Mouse (Mus musculus) hindbrain, embryonic 15.5 days (tissue): ENCODE measurements at regions not wholly inside any gene's neighbourhood (a gene's known extent, or its start where the extent isn't known, plus 50 kb on each side); places are given as distances from the start of the nearest gene placed in this dataset.

ENCODE experiments used
- ATAC-seq: fragments of 200-750 bp; cut with Nextera tagmentation; 2 replicates; pipeline ENCODE4 v1.8.0; 2017; ENCODE audit warnings: low read depth, moderate number of reproducible peaks, moderate TSS enrichment; ENCODE audit not compliant: low FRiP score
- H3K27ac ChIP-seq: fragments of 300-500 bp; sonication (generic); replicated peaks from 2 replicates; pipeline ENCODE4 v1.5.1; 2015; ENCODE audit warnings: mild to moderate bottlenecking, inconsistent platforms
- H3K27me3 ChIP-seq: fragments of 300-500 bp; sonication (generic); 2 replicates; pipeline ENCODE4 v1.6.1; 2015; ENCODE audit warnings: control low read depth, inconsistent platforms
- H3K36me3 ChIP-seq: fragments of 300-500 bp; sonication (generic); 2 replicates; pipeline ENCODE4 v1.6.1; 2015; ENCODE audit warnings: control low read depth, inconsistent platforms
- H3K4me1 ChIP-seq: fragments of 300-500 bp; sonication (generic); replicated peaks from 2 replicates; pipeline ENCODE4 v1.6.1; 2015; ENCODE audit warnings: control low read depth, inconsistent platforms
- H3K4me2 ChIP-seq: fragments of 300-500 bp; sonication (generic); 2 replicates; pipeline ENCODE4 v1.6.1; 2015; ENCODE audit warnings: moderate library complexity, mild to moderate bottlenecking, inconsistent platforms
- H3K4me3 ChIP-seq: fragments of 300-500 bp; sonication (generic); 2 replicates; pipeline ENCODE4 v1.5.1; 2015; ENCODE audit warnings: mild to moderate bottlenecking, inconsistent platforms
- H3K9ac ChIP-seq: fragments of 300-500 bp; sonication (generic); 2 replicates; pipeline ENCODE4 v1.6.1; 2015; ENCODE audit warnings: inconsistent platforms
- H3K9me3 ChIP-seq: fragments of 300-500 bp; sonication (generic); 2 replicates; pipeline ENCODE4 v1.6.1; 2016; ENCODE audit warnings: control low read depth, inconsistent platforms
- WGBS: fragments of 180-500 bp; shearing (Covaris S2); methylation state at CpG from one replicate; pipeline ENCODE4 v1.1.7; 2015; 5-methylcytosine and 5-hydroxymethylcytosine counted together

GRCm38 (mm10) chr16:93486646-93487550 lies 117.0 kb downstream of the Setd4 start:
- no peaks in the 10 kb centered on the region for H3K9me3 ChIP-seq
- no peaks in the 10 kb centered on the region for H3K27me3 ChIP-seq
- 54% methylated on average over 26 of the region's 26 CpGs for WGBS
- no peak for ATAC-seq
- 0 out of 2 replicates have a peak, but pooled peaks cover 4% of the 10 kb centered on the region for H3K4me1 ChIP-seq
- H3K4me2 ChIP-seq, result peak overlapping the region; percentile 36
- no peak overlapping the region for H3K4me3 ChIP-seq
- no peak overlapping the region for H3K9ac ChIP-seq
- no peaks in the 10 kb centered on the region for H3K36me3 ChIP-seq
- 0 out of 2 replicates have a peak overlapping the region, but pooled peaks have one; percentile 18 for H3K27ac ChIP-seq

- Histone ChIP-seq H3K4me2 (no peak overlapping the region), H3K27me3 (no peaks in the 10 kb centered on the region), H3K27ac (no peak overlapping the region), H3K36me3 (no peaks in the 10 kb centered on the region), H3K4me3 (no peak overlapping the region), H3K9ac (no peak overlapping the region), H3K4me1 (no peaks in the 10 kb centered on the region), H3K9me3 (no peaks in the 10 kb centered on the region)
- ATAC-seq, result no peak
- WGBS, result 84% methylated on average over 6 of the region's 6 CpGs
Observed at GRCm38 (mm10) chr16:93469957-93470356, 133.9 kb downstream of the Setd4 start.

DNA sequence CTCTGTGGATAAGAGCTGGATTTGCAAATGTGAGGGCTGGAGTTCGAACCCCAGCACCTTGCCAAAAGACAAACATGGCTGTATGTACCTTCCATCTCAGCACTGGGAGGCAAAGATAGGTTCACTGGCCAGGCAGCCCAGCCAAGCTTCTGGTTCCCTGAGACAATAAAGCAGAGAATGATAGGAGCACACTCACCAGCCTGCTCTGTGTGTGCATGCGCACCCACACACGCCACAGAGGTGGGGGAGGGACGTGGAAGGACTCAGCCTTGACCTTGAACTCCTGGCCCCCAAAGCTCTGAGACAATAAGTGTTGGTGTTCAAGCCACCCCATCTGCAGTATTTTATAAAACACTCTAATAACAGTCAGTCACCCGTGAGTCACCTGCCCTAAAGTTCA lies 138.1 kb downstream of the Setd4 start:
- Histone ChIP-seq H3K36me3 (no peaks in the 10 kb centered on the region), H3K27me3 (no peaks in the 10 kb centered on the region), H3K4me3 (no peak overlapping the region), H3K27ac (no peak overlapping the region), H3K9ac (no peak overlapping the region), H3K9me3 (no peaks in the 10 kb centered on the region), H3K4me1 (0 out of 2 replicates have a peak, but pooled peaks cover 5% of the 10 kb centered on the region), H3K4me2 (no peak overlapping the region)
- WGBS, result 94% methylated on average over 5 of the region's 5 CpGs
- ATAC-seq, result no peak

GRCm38 (mm10) chr16:93464898-93465297 lies 139.0 kb downstream of the Setd4 start:
- Histone ChIP-seq H3K36me3 (no peaks in the 10 kb centered on the region), H3K9me3 (no peaks in the 10 kb centered on the region), H3K27ac (no peak overlapping the region), H3K27me3 (no peaks in the 10 kb centered on the region), H3K4me2 (no peak overlapping the region), H3K9ac (no peak overlapping the region), H3K4me3 (no peak overlapping the region), H3K4me1 (0 out of 2 replicates have a peak, but pooled peaks cover 5% of the 10 kb centered on the region)
- 69% methylated on average over 2 of the region's 2 CpGs for WGBS
- no peak for ATAC-seq

DNA sequence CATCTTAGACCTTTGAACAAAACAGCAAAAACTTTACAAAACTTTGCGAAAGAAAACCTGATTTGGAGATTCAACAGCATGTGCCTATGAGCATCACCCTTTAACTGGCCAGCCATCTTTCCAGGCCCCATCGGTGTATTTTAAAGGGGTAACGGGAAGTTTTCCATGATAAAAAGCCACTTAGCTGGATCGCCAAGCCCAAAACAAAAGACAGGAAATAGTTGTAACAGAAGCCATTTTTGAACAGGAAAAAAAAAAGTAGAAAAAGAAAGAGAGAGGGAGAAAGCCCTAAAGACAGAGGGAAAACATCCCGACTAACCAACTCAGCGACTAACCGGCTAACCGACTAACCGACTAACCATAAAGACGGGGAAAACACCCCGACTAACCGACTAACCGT lies 140.5 kb downstream of the Setd4 start:
- Histone ChIP-seq H3K27me3 (no peaks in the 10 kb centered on the region), H3K9ac (no peak overlapping the region), H3K36me3 (no peaks in the 10 kb centered on the region), H3K4me2 (no peak overlapping the region), H3K9me3 (no peaks in the 10 kb centered on the region), H3K4me3 (no peak overlapping the region), H3K4me1 (peaks cover 16% of the 10 kb centered on the region), H3K27ac (no peak overlapping the region)
- no peak for ATAC-seq
- 85% methylated on average over 13 of the region's 13 CpGs for WGBS

DNA sequence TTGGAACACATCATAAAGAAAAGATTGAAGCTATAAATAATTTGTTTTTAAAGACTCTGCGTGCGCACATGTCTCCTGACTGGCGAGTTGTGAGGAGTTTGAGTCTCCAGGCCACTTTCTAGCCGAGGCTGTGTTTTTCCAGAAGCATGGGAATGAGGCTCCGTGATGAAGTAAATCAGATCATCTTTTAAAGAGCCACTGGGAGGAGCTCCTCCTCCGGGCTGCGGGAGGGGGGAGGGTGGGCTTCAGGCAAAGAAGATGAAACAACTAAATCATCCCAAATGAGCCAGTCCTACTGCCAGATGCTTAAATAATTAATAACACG lies 141.6 kb downstream of the Setd4 start:
- 46% methylated on average over 8 of the region's 8 CpGs for WGBS
- Histone ChIP-seq H3K9me3 (no peaks in the 10 kb centered on the region), H3K4me2 (no peak overlapping the region), H3K9ac (no peak overlapping the region), H3K36me3 (no peaks in the 10 kb centered on the region), H3K4me1 (peaks cover 16% of the 10 kb centered on the region), H3K27ac (no peak overlapping the region), H3K4me3 (no peak overlapping the region), H3K27me3 (no peaks in the 10 kb centered on the region)
- ATAC-seq, result no peak

GRCm38 (mm10) chr16:93461406-93462285 lies 142.2 kb downstream of the Setd4 start:
- Histone ChIP-seq H3K4me3 (no peak overlapping the region), H3K27me3 (no peaks in the 10 kb centered on the region), H3K27ac (no peak overlapping the region), H3K9ac (no peak overlapping the region), H3K36me3 (no peaks in the 10 kb centered on the region), H3K9me3 (no peaks in the 10 kb centered on the region), H3K4me2 (no peak overlapping the region), H3K4me1 (peaks cover 16% of the 10 kb centered on the region)
- ATAC-seq, result no peak
- WGBS, result 81% methylated on average over 27 of the region's 27 CpGs

DNA sequence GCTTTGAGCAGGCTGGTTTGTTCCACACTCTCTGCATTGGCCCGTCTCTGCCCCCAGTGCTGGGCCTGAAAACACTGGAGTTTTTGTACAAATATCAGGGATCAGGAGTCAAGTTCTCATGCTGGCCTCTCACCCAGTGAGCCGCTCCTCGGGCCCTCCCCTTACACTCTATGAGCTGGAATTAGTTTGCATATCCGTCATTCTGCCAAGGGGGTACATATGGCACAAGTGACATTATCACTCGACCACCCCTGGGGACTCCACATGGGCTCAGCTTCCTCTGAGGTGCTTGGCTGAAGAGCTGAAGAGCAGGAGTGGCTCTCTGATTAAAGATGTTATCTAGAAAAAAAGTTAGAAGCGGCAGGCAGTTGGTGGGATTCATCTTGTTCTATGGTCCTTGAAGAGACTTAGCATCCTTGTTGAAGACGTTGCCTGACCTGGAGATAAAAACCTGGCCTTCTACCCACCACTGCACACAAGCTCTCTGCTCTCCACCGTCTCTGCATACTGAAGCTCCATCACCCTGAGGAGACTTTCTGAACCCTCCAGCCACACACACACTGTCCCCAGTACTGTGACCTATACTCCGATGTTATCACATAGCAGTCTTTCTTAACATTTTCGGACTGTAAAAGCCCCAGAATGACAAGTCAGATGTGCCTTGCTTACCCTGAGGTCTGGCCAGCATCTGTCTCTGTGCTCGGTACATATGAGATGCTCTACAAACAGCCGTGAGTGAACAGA lies 144.2 kb downstream of the Setd4 start:
- Histone ChIP-seq H3K4me1 (peaks cover 16% of the 10 kb centered on the region), H3K27ac (no peak overlapping the region), H3K9ac (no peak overlapping the region), H3K36me3 (no peaks in the 10 kb centered on the region), H3K4me2 (no peak overlapping the region; the same call in 1 of the 2 replicates), H3K4me3 (no peak overlapping the region), H3K9me3 (no peaks in the 10 kb centered on the region), H3K27me3 (no peaks in the 10 kb centered on the region)
- 54% methylated on average over 12 of the region's 12 CpGs for WGBS
- no peak; the same call in 1 of the 2 replicates for ATAC-seq

DNA sequence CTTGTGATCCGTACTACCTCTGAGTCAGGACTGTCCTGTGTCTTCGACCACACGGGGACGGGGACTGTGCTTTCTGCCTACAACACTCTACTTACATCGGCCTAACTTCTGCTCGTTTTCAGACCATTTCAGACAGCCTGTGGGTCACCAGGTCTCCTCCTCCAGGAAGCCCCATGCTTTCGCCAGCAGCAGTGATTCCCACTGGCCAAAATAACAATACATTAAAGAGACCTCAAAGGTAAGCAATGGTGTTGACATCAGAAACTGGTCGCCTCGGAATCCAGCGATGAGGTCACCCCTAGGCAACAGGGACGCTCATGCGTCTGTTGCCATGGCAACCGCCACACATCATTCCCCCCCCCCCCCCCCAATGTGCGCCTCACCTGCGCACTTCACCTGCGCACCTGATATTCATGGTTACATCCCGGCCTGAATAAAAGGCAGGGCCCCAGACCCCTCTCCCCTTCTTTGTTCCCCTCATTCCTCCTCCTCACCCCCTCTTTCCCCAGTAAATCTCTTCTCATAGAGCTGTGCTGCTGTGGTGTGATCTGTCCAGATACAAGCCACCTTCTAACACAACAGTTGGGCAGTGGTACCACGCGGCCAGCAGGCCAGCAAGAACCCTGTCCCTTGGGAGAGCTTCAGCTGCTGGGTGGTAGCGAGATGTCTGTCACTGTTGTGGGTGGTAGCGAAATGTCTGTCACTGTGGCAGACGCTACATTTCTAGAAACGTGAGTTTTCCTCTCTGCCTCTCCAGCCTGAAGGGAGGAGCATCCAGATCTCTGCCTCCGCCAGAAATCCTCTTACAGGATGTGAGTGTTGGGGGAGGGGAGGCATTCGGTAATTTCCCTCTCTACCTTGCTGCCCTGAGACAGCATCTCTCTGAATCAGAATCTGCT lies 145.0 kb downstream of the Setd4 start:
- Histone ChIP-seq H3K9ac (no peak overlapping the region), H3K9me3 (no peaks in the 10 kb centered on the region), H3K36me3 (no peaks in the 10 kb centered on the region), H3K4me3 (no peak overlapping the region), H3K27me3 (no peaks in the 10 kb centered on the region), H3K4me1 (peaks cover 16% of the 10 kb centered on the region), H3K27ac (no peak overlapping the region), H3K4me2 (peak overlapping the region; percentile 33)
- WGBS, result 43% methylated on average over 25 of the region's 25 CpGs
- ATAC-seq, result peak; percentile 51; the same call in 1 of the 2 replicates

DNA sequence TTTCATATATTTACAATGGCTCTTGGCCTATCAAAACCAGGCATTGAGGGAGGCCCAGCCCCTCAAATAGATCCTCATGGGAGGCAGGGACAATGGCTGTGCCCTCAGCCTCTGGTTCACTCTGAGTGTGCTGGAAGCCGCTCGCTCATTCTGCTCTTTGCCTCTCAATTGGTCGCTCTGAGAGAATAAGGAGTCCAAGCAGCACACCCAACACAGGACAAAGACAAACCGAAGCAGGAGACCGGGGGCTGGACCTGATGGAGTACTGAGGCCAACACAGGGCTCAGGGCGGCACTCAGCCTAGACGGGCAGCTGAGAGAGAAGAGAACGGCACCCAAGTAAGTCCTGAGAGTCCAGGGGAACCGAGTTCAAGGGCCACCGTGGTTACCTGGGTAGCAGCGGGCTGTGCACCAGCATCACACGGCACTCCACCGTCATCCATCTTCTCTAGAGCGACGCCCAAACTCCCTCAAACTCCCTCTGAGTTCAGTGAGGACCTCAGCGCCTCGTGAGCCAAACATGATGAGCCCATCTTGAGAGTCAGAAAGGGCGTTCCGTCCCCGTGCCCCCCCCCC lies 145.8 kb downstream of the Setd4 start:
- ATAC-seq, result 0 out of 2 replicates have a peak, but pooled peaks have one; percentile 9
- Histone ChIP-seq H3K27ac (no peak overlapping the region), H3K9me3 (no peaks in the 10 kb centered on the region), H3K9ac (no peak overlapping the region), H3K4me3 (no peak overlapping the region), H3K4me2 (no peak overlapping the region), H3K27me3 (peaks cover 7% of the 10 kb centered on the region; the same call in 1 of the 2 replicates), H3K4me1 (peaks cover 16% of the 10 kb centered on the region), H3K36me3 (no peaks in the 10 kb centered on the region)
- 86% methylated on average over 20 of the region's 20 CpGs for WGBS
